In the genomic region with DNA sequence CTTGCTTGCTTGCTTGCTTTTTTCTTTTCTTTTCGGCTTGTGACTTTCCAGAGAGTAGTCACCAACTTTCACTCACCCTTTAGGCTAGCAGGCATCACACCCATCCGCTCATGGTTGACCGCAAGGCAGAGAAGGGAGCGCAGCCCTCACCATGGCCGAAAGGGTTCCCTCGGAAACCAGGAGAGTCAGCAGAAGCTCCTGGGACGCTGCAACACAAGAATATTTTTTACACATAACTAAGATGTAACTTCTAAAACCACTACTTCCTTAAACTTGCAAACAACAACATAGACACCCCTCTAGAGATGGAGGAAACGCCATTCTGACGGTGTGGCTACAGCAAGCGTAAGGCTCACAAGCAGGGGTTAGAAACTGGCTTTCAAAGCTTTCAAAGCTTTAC, we compare ENCODE assay signal across 14 mouse cellular contexts.
DNase-seq lines count a peak whose midpoint lies in the region; TF ChIP-seq lines count a peak whose summit lies in the region.
"Had no signal": no experiment of that assay in that cellular context is flagged by ENCODE, and none has a peak within 500 bp of the region (broad histone marks: within the 10 kb centered on the region; RNA-seq: fewer than 3 reads in every experiment).

No protein-coding gene starts in this region.

- H3K4me3 ChIP-seq in testis, adult 2 months (ENCODE audit: control insufficient read depth, low read depth, low read length): no peak overlapping the region
- H3K4me3 ChIP-seq: embryonic facial prominence, embryonic 13.5 days; forebrain, embryonic 13.5 days had no signal

- TF ChIP-seq CTCF in testis, adult 2 months (IDR thresholded peaks at IDR 0.05; ENCODE audit: control insufficient read depth, insufficient read depth, insufficient replicate concordance, low read depth, low read length): no peak

- H3K27ac ChIP-seq in testis, adult 2 months (ENCODE audit: control insufficient read depth, insufficient read depth, low read depth, low read length): 0 out of 2 replicates have a peak overlapping the region, but pooled peaks have one; percentile 8
- H3K27ac ChIP-seq: embryonic facial prominence, embryonic 13.5 days; forebrain, embryonic 13.5 days; kidney, postnatal 0 days; liver, embryonic 14.5 days had no signal

- peak; percentile 19 for DNase-seq in adrenal gland, adult 2 months
- no peak for DNase-seq in adrenal gland, adult 8-10 months
- no peak for DNase-seq in testis, postnatal 14 days (ENCODE audit: low spot score)
- peak; percentile 73 to 79 for DNase-seq in monocyte, adult 2 months (ENCODE audit: low read depth in 1 of 2, low spot score in 2 of 2)
- DNase-seq in thymus, postnatal 36 days: peak; percentile 37 to 38
- no peak for DNase-seq in right cerebral cortex, postnatal 14 days
- no peak for DNase-seq in ovary, postnatal 36 days (ENCODE audit: low spot score)
- DNase-seq: cerebellum, postnatal 25 days; gastrocnemius, postnatal 36 days had no signal

- no peak for TF ChIP-seq POLR2A in testis, adult 2 months (IDR thresholded peaks at IDR 0.05; ENCODE audit: control insufficient read depth, low read depth, low read length)

- H3K4me1 ChIP-seq in testis, adult 2 months (ENCODE audit: control insufficient read depth, insufficient read depth, low read length): peaks cover 3% of the 10 kb centered on the region; the same call in 1 of the 2 replicates

- no peaks in the 10 kb centered on the region for H3K27me3 ChIP-seq in testis, adult 2 months (ENCODE audit: control insufficient read depth, insufficient read depth, low read length)
- H3K27me3 ChIP-seq: embryonic facial prominence, embryonic 13.5 days; forebrain, embryonic 13.5 days had no signal

- no peaks in the 10 kb centered on the region for H3K36me3 ChIP-seq in testis, adult 2 months (ENCODE audit: control insufficient read depth, insufficient read depth, low read length)
- H3K36me3 ChIP-seq: embryonic facial prominence, embryonic 13.5 days had no signal

Comparison
In these comparisons a context has a peak if more than half of its experiments do, and no peak if none do; other contexts are left out.
1. DNase-seq: peak in adrenal gland, adult 2 months (single experiment), monocyte, adult 2 months (2 of 2) and thymus, postnatal 36 days (2 of 2); none in adrenal gland, adult 8-10 months (single experiment), testis, postnatal 14 days (single experiment), right cerebral cortex, postnatal 14 days (single experiment) and ovary, postnatal 36 days (single experiment).